ENCODE assay signal across 8 mouse cellular contexts in genomic region chr2:152670983-152671641, GRCm38 (mm10). TPM values are rescaled to one million over a fixed set of nuclear protein-coding genes. Genes with fewer than 3 reads are reported as not detected.
DNase-seq lines count a peak whose midpoint lies in the region; ATAC-seq and TF ChIP-seq lines count a peak whose summit lies in the region.

No protein-coding gene starts in this region.

- H3K4me2 ChIP-seq in kidney, embryonic 14.5 days (replicated peaks; ENCODE audit: low read depth, low read length): peak overlapping the region; percentile 90
- H3K4me2 ChIP-seq in hindbrain, embryonic 16.5 days (ENCODE audit: low read length): peak overlapping the region; percentile 95

- TF ChIP-seq POLR2A in brain, embryonic 14.5 days (IDR thresholded peaks at IDR 0.05; ENCODE audit: borderline replicate concordance, extremely low read depth, insufficient read depth, insufficient read length, poor library complexity, severe bottlenecking): no peak

- no peak for TF ChIP-seq CTCF in brain, embryonic 14.5 days (IDR thresholded peaks at IDR 0.05; ENCODE audit: borderline replicate concordance, extremely low read depth, insufficient read depth, insufficient read length)

- H3K4me1 ChIP-seq in kidney, embryonic 14.5 days (ENCODE audit: control insufficient read depth, insufficient read depth, low read length): peaks cover 36% of the 10 kb centered on the region
- H3K4me1 ChIP-seq in hindbrain, embryonic 16.5 days (ENCODE audit: control insufficient read depth, insufficient read depth, low read depth, low read length): peaks cover 37% of the 10 kb centered on the region

- no peak for DNase-seq in kidney, adult 18-20 months
- DNase-seq in brain, embryonic 14.5 days (ENCODE audit: low read depth): peak; percentile 52
- DNase-seq in lung, postnatal 4 days: peak; percentile 58 to 60
- peak; percentile 45 to 55 for DNase-seq in spleen, postnatal 14 days (ENCODE audit: low spot score in 2 of 2)
- no peak for DNase-seq in urinary bladder, postnatal 4 days (ENCODE audit: low spot score in 2 of 2)
- no peak for DNase-seq in gastrocnemius, postnatal 4 days (ENCODE audit: low spot score in 2 of 2)

- H3K27me3 ChIP-seq in kidney, embryonic 14.5 days (ENCODE audit: control insufficient read depth, insufficient read depth, low read length): no peaks in the 10 kb centered on the region
- H3K27me3 ChIP-seq in hindbrain, embryonic 16.5 days (replicated peaks; ENCODE audit: control insufficient read depth, insufficient read depth, low read length): no peaks in the 10 kb centered on the region

- peaks cover 40% of the 10 kb centered on the region for H3K36me3 ChIP-seq in kidney, embryonic 14.5 days (ENCODE audit: control insufficient read depth, insufficient read depth, low read length)
- H3K36me3 ChIP-seq in hindbrain, embryonic 16.5 days (ENCODE audit: control insufficient read depth, insufficient read depth, low read length): peaks cover 6% of the 10 kb centered on the region; the same call in 1 of the 2 replicates

- H3K9ac ChIP-seq in kidney, embryonic 14.5 days (ENCODE audit: low read depth, low read length): peak overlapping the region; percentile 98
- H3K9ac ChIP-seq in hindbrain, embryonic 16.5 days (ENCODE audit: low read depth, low read length): peak overlapping the region; percentile 97

- peak overlapping the region; percentile 89 for H3K4me3 ChIP-seq in kidney, embryonic 14.5 days (ENCODE audit: low read length)
- peak overlapping the region; percentile 99 for H3K4me3 ChIP-seq in hindbrain, embryonic 16.5 days (ENCODE audit: low read length)

- WGBS in kidney, embryonic 14.5 days: 37% methylated on average over 9 of the region's 9 CpGs
- WGBS in hindbrain, embryonic 16.5 days: 55% methylated on average over 9 of the region's 9 CpGs

- H3K9me3 ChIP-seq in kidney, embryonic 14.5 days (ENCODE audit: control insufficient read depth, low read length): no peaks in the 10 kb centered on the region
- H3K9me3 ChIP-seq in hindbrain, embryonic 16.5 days (ENCODE audit: control insufficient read depth, low read length): no peaks in the 10 kb centered on the region

- H3K27ac ChIP-seq in kidney, embryonic 14.5 days (ENCODE audit: low read depth, low read length): peak overlapping the region; percentile 95; the same call in 1 of the 2 replicates
- H3K27ac ChIP-seq in hindbrain, embryonic 16.5 days (ENCODE audit: low read depth, low read length): peak overlapping the region; percentile 94

- ATAC-seq in kidney, embryonic 14.5 days (ENCODE audit: low FRiP score, low TSS enrichment): no peak
- ATAC-seq in hindbrain, embryonic 16.5 days: peak; percentile 10; the same call in 1 of the 2 replicates

RNA-seq across cellular contexts. Expression of gene H13, which starts 1.9 kb away (rescaled TPM):
- 127 and 147 TPM in 2 replicates for polyA plus RNA-seq in kidney, embryonic 14.5 days (2014; fragmentation: Nextera tagmentation; extraction: Ambion mirVana)
- 188 and 200 TPM in 2 replicates for polyA plus RNA-seq in brain, embryonic 14.5 days (2012; rRNA removed)
- 172 and 178 TPM in 2 replicates for polyA plus RNA-seq in hindbrain, embryonic 16.5 days (2015; fragmentation: Nextera tagmentation; extraction: Ambion mirVana)
- total RNA-seq in gastrocnemius, postnatal 4 days (2021): 10 to 100 TPM; 84.8 to 88.2 TPM

RNA-seq across cellular contexts. Expression of gene Mcts2, which starts 15.7 kb away (rescaled TPM):
- 35.4 and 40.8 TPM in 2 replicates for polyA plus RNA-seq in kidney, embryonic 14.5 days (2014; fragmentation: Nextera tagmentation; extraction: Ambion mirVana)
- 19.7 and 22.9 TPM in 2 replicates for polyA plus RNA-seq in brain, embryonic 14.5 days (2012; rRNA removed)
- 32.2 and 36.7 TPM in 2 replicates for polyA plus RNA-seq in hindbrain, embryonic 16.5 days (2015; fragmentation: Nextera tagmentation; extraction: Ambion mirVana)
- total RNA-seq in gastrocnemius, postnatal 4 days (2021): 10 to 100 TPM; 16.4 to 20.2 TPM

RNA-seq across cellular contexts. Expression of gene Rem1, which starts 44.4 kb away (rescaled TPM):
- 46.9 and 61.8 TPM in 2 replicates for polyA plus RNA-seq in kidney, embryonic 14.5 days (2014; fragmentation: Nextera tagmentation; extraction: Ambion mirVana)
- 0.33 and 0.48 TPM in 2 replicates for polyA plus RNA-seq in brain, embryonic 14.5 days (2012; rRNA removed)
- 0.80 and 0.82 TPM in 2 replicates for polyA plus RNA-seq in hindbrain, embryonic 16.5 days (2015; fragmentation: Nextera tagmentation; extraction: Ambion mirVana)
- 10 to 100 TPM; 15.1 to 16.2 TPM for total RNA-seq in gastrocnemius, postnatal 4 days (2021)

RNA-seq across cellular contexts. Expression of gene Defb25, which starts 48.3 kb away (rescaled TPM):
- polyA plus RNA-seq in kidney, embryonic 14.5 days (2014; fragmentation: Nextera tagmentation; extraction: Ambion mirVana): 28.2 and 37.2 TPM in 2 replicates
- not detected in 2 replicates for polyA plus RNA-seq in brain, embryonic 14.5 days (2012; rRNA removed)
- polyA plus RNA-seq in hindbrain, embryonic 16.5 days (2015; fragmentation: Nextera tagmentation; extraction: Ambion mirVana): not detected in 2 replicates
- 1 to 10 TPM; 2.2 to 5.5 TPM for total RNA-seq in gastrocnemius, postnatal 4 days (2021)

Comparison
In these comparisons a context has a peak if more than half of its experiments do, and no peak if none do; other contexts are left out.
1. DNase-seq: peak in brain, embryonic 14.5 days (single experiment), lung, postnatal 4 days (2 of 2) and spleen, postnatal 14 days (2 of 2); none in kidney, adult 18-20 months (single experiment), urinary bladder, postnatal 4 days (0 of 2) and gastrocnemius, postnatal 4 days (0 of 2).
2. RNA of gene Rem1, which starts 44.4 kb away (polyA plus RNA-seq): 46.9 to 61.8 TPM in kidney, embryonic 14.5 days; 0.80 to 0.82 TPM in hindbrain, embryonic 16.5 days and 0.33 to 0.48 TPM in brain, embryonic 14.5 days; every median in the first group is over 10 times any median in the second.